Mouse (Mus musculus) erythroblast, embryonic 14.5 days (primary cell): ENCODE results near the gene Ip6k2.

ENCODE experiments used
- GATA1 ChIP-seq: IDR thresholded peaks from 2 replicates; pipeline ENCODE4 v1.6.1; 2012; ENCODE audit warnings: low read length, inconsistent platforms, mixed read lengths
- TAL1 ChIP-seq: IDR thresholded peaks from 3 replicates; pipeline ENCODE4 v1.6.1; 2012; ENCODE audit warnings: low read length, inconsistent platforms, mixed read lengths

DNA sequence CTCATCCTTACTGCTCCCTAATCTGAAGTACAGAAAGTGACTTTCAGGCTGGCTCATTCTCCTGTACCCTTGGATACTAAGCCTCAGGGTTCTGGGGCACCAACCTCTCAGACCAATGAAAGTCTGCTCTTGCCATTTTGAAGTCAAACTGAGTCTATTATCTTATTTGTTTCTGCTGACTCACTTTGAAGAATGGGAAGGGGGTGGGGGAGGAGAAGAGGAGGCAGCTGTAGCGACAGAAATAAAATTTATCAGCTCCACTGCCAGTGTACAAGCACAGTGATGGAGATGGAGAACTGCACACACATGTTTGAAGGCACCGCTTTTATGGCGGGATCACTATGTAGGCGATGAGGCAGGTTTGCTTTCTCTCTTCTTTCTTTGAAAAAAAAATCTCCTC, 6.3 kb upstream of the Ip6k2 start:
- TF ChIP-seq GATA1 = no peak
- no peak for TF ChIP-seq TAL1
